Mouse (Mus musculus) cerebellum, postnatal 36 days (tissue): ENCODE data around the gene Man2b2.
A peak's percentile ranks its signal among the peaks of the same experiment; 100 is the strongest.

Experiments
- DNase-seq, 2 experiments: peaks; one replicate each; pipeline ENCODE4 v3.0.0; 2021 to 2022; ENCODE audit warnings: mixed read lengths in 2 of 2

The Man2b2 gene

DNA sequence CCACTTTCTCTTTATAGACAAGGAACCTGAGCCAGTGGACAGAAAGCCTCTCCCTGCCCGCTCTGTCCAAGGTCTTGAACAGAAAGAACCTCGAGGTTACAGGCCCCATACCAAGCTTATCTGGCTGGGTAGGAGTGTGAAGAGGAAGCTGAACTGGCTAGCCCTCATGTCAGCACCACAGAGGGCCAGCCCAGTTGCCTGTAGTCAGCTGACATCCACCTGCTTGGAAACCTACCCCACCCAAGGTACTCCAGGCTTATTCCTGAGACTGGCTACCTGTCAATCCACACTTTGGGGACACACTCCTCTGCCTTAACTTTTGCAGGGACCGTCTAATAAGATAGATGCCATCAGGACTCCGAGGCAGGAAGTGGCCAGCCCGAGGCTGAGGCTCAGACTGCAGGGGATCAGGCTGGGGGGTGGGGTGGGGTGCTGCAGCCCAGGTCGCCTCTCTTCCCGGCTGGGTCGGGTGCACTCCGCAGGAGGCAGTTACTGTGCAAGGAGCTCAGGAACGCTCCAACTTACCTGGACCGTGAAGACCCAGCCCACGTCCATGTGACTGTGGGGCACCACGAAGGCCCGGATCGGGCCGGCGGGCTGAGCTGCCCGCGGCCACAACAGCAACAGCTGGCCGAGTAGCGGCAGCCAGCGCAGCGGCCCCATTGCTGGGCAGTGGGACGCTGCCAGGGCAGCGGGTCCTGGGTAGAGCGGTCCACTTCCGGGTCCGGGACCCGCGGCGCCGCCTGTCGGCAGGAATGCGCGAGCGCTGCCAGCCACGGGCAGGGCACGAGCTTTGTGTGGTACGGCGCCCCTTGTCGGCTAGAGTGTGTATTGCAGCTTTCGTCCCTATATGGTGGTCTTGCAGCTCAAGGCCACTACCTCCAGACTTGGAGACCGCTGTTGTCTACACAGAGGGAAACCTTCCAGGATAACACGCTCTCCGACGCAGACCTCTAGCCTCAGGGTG lies at the start of gene Man2b2:
Gene Man2b2 (minus strand): TSS at position 741 of the 967 bp plus-strand sequence.
- DNase-seq = peak; percentile 92 to 93

DNA sequence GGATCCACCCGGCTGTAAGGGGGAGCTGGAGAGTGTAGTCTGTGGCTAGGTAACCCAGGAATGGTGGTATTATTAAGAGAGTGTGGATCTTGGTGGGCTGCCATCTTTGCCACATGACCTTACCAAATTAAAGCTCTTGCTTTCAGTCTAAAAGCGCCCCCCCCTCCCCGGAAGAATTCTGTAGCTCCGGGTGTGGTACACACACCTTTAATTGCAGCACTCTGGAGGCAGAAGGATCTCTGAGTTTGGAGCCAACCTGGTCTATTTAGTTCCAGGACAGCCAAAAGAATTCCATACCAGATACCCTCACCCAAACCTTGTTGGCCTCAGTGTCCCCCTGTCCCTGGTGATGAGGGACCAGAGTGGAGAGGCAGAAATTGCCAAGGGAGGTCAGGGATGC lies 48.3 kb upstream of the Man2b2 start:
- no peak for DNase-seq

DNA sequence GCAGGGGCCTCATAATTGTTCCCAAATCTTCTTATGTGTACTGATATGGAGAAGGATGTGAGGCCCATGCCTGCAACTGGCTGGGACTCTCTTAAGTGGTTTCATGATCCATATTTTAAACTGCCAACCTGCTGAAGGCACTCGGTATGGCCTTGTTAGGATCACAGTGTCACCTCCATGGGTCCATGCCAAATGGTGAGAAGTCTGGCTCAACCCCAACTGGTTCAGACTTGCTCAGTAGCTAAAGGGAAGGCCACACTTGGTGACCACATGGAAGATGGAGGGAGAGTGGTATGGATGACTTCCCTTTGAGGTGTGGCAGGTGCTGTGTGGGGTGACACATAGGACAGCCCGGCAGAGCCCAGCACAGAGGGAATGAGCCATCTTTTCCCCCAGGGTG lies 47.2 kb upstream of the Man2b2 start:
- DNase-seq = peak; percentile 64 to 65

DNA sequence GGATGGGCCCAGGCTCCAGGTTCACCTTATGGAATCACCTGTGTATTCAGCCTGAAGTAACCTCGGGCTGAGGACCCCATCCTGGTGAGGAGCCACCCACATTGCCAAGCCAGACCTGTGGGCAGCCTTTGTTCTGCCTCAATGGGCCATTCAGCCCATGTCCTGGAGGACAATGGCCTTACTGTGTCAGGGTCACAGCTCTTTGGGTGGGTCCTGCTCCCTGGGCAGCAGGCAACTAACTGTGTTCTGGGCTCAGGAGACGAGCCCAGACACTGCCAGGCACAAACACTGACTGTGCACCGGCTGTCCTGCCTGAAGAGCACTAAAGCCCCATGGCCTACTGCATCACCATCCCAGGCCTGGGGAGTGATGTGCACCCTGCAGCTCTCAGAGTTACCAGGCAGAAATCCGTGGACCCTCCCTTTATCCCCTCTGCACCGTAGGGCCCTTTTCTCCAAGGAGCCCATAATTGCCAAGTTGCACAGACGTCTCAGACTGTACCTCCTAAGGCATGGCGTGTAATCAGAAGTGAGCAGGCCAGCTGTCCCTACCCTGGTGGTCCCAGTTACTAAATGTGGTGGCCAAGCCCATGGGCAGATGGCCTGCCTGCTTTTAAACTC lies 46.4 kb upstream of the Man2b2 start:
- peak; percentile 24 to 35 for DNase-seq

DNA sequence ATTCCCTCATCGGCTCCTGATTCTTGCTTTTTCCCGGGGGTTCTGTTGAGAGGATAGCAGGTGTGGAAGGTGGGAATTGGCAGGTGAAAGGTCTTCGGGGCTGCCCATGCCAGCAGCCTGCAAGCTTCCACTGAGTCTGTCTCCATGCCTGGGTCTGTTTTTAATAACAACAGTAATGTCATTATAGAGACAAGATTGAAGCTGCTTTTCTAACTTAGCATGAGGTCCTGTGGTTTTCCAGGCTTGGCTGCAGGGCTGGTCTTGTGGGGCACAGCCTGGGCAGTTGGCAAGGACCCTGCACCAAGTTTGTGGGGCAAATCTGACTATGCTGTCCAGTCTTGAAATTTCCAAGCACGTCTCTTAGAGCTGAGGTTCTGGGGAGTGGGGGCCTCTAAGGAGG lies 45.5 kb upstream of the Man2b2 start:
- DNase-seq = peak; percentile 17 to 35

DNA sequence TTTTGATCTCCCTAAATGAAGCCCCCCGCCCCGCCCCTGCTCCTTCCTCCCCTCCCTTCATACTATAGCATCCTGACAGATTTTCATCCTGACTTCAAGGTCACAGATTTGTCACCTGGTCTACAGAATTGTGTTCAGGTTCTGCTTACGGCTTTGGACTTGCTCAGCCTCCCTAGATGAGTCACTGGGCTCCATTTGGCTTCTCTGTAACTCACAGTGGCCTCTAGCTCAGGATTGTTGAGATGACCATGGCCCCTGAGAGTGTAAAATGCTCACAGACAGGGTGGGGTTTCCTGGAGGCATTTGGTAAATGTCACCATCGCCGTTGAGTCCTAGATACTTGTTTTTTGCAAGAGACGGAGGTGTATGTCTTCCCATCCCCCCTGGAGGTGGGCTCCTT lies 40.5 kb upstream of the Man2b2 start:
- peak in 1 of 2 experiments; percentile 24 for DNase-seq

DNA sequence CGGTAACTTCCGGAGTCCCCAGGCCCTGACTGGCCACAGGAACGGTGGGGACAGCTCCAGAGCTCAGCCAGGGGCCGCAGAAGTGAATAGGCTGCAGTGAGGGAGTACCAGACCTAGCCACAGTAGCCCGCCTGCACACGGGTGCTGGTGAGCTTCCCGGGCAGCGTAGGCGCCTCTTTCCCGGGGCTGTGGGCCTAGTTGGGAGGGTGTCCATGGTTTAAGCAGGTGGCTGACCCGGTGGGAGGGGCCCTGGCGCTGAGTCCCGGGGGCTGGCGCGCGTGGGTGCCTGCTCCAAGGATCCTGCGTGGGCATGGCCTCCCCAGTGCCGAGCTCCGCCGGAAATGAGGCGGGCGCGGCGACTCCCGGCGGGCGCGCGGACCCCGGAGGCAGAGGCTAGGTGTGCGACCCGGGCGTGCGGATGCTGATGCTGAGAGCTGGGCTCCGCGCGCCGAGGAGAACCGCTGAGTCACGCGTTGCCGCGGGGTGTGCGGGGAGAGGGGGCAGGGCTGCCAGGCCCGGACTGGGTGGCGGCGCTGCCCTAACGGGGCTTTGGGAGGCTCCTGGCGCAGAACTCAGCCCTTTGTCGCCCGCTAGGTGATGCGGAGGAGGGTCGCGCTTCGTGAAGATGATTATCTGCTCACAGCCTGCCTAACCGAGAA lies 39.3 kb upstream of the Man2b2 start:
- peak; percentile 78 to 83 for DNase-seq

DNA sequence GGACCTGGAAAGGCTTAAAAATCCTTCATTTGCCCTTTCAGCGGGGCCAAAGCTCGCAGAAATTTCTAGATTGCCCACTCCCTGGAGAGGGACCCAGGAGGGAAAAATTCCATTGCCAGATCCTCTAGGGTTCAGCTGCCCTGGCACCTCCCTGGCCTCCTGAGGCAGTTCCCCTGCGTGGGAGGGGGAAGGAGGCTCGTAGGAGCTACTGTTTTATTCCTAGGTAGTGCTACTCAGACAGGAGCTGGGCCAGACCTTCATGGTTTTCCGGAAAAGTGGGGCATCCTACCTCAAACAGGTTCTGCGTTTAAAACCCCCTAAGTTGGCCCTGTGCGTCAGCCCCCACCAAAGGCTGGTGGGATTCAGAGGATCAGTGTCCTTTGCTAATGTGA lies 38.7 kb upstream of the Man2b2 start:
- peak; percentile 65 to 68 for DNase-seq

DNA sequence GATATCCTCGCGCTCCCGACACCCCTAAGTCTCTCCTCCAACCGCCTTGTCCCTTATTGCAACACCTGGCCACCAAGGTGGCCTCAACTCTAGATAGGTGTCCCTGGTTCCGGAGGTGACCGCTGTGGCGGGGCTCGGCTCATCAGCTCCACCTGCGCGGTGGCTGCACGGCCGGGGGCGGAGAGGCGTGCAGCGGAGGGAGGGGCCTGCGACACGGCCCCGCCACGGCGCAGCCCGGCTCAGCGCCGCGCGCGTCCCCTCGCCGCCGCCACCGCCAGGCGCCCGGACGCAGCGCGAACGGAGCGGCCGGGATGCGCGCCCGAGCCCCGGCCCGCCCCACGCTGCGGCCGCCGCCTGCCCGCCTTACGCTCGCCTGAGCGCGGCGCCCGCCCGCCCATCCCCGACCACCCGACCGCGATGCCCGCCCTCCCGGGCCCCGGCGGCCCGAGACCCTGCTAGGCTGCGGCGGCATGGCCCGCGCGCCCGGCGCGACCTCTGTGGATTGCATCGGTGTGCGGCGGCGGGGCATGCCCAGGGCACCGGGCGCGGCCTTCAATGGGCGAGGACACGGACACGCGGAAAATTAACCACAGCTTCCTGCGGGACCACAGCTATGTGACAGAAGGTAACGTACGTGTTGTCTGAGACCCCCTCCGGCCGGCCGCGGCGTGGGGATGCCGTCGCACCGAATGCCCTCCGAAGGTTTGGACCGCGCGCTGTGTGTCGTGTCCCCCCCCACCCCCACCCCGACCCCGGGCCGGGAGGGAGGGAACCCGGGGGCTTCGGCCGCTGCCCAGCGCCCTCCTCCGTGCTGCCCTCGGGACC lies 38.0 kb upstream of the Man2b2 start, which contains the start of gene Ppp2r2c:
Gene Ppp2r2c (plus strand): TSS at position 248 of the 825 bp plus-strand sequence.
- DNase-seq = peak; percentile 73 to 83

DNA sequence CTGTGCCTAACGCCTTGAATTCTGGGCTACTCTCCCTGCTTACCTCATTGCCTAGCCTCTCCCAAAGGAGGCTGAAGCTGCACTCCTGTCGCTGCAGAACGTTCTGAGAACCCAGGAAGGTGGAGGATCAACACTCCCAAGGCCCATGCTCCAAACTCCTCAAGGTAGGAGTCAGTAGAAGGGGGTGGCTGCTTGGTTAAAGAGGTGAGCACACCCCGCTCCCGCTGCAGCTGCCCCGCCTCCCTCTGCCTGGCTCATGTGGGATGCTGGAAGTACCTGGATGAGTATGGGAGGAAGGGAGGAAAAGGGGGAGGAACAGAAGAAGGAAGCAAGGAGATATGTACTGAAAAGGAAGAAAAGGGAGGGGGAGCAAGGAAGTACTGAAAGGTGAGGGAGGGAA lies 37.1 kb upstream of the Man2b2 start:
- DNase-seq = peak in 1 of 2 experiments; percentile 35

DNA sequence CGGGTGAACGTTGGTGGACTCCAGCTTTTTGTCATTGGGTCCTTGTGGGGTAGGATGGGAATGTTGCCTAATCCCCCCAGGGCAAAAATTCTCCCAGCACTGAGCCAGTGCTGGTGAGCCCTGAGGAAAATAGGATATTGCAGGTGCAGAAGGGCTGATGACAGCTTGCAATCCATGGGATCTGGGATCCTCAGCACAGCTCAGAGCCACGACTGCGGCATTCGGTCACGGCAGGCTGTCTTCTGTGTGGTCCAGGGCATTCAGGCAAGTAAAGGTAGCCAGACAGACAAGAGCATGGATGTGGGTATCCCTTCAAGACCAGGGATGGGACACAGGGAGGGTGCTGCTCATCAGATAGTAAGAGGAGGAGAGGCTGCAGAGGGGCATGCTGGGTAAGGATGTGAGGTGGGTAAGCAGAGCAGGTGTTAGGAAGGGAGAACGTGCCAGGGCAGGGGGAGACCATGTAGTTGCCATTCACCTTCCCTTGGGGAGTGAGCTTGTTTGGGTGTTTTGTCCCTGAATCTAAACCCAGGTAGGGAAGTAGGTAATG lies 36.3 kb upstream of the Man2b2 start:
- DNase-seq = peak in 1 of 2 experiments; percentile 25

DNA sequence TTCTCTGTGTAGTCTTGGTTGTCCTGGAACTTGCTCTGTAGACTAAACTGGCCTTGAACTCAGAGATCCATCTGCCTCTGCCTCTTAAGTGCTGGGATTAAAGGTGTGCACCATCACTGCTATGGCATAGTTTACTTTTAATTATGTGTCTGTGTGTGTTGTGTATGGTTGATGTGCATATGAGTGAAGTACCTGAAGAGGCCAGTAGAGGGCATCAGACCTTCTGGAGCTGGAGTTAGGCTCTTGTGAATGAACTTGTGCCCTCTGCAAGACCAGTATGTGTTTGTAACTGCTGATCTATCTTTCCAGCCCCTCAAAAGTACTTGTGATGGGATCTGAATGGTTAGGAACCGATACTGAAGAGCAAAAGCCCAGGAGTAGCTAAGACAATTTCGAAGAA lies 30.6 kb upstream of the Man2b2 start:
- DNase-seq = peak in 1 of 2 experiments; percentile 27

DNA sequence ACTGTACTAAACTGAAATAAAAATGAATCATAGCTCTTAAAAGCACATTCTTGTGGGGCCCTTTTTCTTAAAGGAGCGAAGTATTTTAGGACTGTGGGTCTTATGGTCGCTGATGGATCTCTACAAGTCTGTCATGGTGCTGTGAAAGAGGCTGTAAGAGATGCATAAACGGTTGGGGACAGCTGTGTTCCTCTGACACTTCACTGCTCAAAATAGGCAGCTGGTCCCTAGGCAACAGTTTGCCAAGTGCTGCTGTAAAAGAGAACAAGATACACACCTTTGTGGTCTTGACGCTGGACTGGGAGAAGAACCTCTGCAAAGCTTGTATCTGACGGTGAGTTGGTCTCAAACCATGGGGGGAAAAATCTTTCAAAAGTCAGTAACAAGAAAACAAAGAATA lies 27.1 kb upstream of the Man2b2 start:
- DNase-seq = no peak

DNA sequence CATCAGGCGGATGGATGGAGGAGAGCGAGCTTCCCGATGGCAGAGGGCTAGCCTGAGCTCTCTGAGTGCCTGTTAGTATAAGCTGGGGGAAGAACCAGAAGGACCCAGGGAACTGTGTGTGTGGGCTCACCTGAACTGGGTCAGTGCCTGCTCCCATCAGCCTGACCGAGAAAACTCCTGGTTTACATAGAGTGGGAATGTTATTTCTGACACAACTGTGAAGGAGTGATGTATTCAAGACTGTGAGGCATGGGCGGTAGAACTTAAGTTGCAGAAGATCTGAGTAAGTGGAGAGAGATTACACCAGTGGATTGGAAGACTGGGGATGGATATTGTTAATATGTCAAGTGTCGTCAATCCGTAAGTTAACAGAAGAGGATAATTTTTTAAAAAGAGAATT lies 26.1 kb upstream of the Man2b2 start:
- no peak for DNase-seq

DNA sequence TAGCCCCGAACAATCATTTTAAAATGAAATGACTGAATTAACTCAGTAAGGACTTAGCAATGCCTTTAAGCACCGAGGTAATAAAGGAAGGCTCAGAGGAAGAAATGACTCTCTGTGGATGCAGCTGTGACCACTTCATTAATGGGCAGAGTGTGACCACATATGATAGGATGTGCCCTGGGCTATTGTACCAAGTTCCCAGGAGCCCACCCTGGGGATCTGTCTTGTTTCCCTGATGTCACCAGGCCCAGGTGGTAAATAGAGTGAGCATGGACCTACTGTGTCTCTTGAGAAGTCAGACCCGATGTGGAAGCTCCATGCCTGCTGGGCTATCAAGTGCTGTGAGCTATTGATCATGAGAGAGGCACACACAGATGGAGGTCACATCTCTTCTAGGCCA lies 24.7 kb upstream of the Man2b2 start:
- no peak for DNase-seq

DNA sequence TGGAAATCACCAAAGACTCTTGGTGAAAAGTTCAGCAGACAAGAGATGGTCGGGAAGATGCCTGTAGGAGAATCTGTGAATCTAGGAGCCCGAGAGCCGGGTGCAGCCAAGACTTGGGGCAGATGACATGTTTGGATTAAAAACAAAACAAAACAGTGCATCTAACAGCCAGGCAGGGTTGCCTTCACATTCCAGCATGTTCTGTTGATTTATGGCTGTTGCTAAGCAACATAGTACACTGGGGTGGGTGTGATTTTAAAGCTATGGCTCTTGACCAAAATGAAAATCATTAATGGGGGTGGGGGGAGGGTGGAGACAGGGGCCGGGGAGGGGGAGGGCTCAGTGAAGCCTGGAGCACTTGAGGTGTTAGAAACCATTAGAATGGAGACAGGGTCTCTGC lies 21.1 kb upstream of the Man2b2 start:
- no peak for DNase-seq

DNA sequence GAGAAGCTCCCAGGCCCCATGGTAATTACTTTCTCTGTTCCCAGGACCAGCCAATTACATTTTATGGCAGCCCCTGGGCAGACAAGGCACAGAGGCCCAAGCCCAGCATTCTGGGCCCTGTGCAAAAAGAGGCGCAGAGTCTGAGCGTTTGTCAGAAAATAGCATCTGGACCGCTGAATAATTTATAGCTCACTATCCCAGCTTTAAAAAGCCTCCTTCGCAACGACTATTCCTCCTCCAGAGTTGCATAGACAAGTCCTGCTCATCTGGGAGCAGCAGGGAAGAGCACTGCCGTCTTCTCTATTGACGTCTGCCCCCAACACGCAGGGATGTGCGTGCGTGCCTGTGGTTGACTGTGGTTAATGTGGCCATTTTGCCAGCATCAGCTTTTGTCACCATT lies 14.0 kb upstream of the Man2b2 start:
- no peak for DNase-seq

DNA sequence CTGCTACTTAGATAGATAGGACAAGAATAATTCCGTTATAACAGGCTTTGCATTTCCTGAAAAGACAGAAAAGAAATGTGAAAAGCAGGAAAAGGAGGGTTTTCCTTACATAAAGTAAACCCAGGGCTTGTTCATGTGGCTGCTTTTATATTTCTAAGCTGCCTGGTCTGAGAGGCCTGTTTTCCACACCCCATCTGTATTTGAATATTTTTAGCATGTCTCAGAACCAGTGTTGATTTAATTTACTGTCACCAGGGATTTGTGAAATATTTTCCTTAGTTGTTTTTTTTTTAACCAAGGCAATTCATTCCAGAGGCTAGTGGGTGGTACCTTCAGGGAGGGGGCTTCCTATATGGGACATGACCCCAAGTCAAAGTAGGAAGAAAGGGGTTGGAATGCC lies 11.2 kb upstream of the Man2b2 start:
- no peak for DNase-seq

DNA sequence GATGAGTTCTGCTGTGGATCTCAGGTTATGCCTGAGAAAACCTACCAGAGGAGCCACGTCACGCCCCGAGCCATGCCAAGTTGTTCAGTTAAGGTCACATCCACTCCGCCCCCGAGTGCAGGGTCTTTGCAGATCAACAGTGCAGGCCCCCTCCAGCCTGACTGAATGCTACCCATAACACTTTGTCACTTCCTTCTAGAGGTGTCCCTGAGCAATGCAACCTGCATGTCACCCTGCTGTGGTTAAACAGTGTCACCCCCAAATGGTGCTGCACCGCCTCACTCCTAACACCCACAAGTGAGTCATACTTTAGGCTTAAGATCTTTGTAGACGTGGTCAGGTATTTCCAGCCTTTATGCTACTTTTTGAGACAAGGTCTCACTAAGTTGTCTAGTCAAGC lies 9.6 kb upstream of the Man2b2 start:
- DNase-seq = peak in 1 of 2 experiments; percentile 16

DNA sequence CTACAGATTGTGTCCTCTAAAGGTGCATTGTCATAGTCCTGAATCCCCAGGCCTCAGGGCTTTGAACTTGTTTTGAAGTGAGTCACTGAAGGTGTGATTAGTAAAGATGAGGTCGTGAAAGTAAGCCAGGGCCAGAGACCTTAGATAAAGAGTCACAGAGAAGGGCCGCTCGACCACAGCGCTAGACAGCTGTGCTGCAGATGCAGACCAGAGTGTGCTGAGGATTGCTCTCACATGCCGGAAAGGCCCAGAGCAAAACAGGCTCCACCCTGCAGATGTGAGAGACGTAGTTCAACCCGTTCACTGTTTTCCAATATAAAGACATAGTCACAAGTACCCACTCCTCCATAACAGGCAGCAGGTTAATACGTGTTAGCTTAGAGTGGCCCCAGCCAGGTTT lies 9.1 kb upstream of the Man2b2 start:
- DNase-seq = no peak

DNA sequence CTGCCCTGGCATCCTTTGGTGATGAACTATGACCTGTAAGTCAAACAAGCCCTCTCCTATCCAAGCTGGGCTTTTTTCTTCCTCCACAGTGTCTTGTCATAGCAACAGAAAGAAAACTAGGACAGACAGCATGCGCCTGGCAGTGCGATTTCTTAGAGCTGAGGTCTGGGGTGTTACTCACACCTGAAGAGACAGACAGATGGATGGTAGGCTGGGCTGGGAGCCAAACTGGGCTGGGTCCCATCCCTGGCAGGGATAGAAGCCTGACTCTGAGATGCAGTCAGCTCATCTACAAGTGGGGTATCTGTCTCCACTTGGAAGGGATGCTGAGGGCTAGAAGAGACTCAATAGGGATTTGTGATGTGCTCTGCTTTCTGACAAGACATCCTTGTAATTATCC lies 8.6 kb upstream of the Man2b2 start:
- DNase-seq = peak; percentile 78 to 80

DNA sequence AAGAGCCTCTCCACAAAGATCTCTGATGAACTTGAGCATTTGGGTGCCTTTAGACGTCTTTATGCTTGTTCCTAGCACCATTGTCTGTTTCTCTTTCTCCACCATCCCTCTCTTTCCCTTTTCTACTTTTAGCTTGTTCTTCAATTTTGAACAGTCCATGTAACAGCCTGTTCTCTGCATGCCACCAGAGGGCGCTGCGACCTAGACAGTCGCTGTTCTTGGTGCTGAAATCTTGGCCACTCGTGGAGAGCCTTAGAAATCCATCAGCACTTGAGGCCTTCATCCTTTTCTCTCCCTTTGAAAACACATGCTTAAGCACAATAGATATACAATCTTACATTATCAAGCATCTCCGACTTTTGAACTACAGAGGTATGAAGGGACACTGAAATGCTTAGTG lies 5.5 kb upstream of the Man2b2 start:
- peak; percentile 89 to 92 for DNase-seq
